Mouse (Mus musculus) right cerebral cortex, postnatal 4 days (tissue): Measurements from ENCODE around the gene Gm17654.
"Not testable (repeated sequence)": the region's sequence is repeated elsewhere in the genome, so short reads cannot be mapped to it uniquely, and the experiment has no call there.

ENCODE experiments used
- DNase-seq: peaks from one replicate; pipeline ENCODE4 v3.0.0-alpha.2; 2022

Gm17654 gene

DNA sequence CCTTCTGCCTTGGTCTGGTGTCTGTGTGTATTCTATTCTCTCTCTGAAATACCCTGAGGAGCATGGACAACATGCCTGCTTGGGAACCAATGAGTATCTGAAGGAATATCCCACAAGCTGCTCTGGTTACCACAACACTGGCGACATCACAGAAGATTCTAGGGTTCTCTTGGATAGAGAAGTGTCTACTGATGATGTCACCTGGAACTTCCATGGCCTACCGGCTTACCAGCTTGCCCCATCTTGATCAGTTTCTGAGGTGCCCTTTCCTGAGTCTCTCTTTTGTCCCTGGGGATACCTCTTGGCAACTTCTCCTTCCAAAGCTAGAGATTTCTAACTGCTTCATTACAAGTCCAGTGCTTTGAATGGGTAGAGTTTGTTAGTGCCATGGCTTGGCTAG, at the start of gene Gm17654:
Gm17654 (minus strand) TSS at position 101 of the 400 bp plus-strand sequence.
- not testable (repeated sequence) for DNase-seq

DNA sequence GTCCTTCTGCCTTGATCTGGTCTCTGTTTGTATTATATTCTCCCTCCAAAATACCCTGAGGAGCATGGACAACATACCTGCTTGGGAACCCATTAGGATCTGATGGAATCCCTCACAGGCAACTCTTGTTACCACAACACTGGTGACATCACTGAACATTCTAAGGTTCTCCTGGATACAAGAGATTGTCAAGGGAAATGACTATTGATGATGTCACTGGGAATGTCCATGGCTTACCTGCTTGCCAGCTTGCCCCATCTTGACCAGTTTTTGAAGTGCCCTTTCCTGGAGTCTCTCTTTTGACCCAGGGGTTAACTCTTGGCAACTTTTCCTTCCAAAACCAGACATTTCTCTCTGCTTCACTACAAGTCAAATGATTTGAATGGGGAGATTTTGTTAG, 29.0 kb upstream of the Gm17654 start, which contains the start of gene Gm10375:
Gm10375 (minus strand) TSS at position 101 of the 400 bp plus-strand sequence.
- DNase-seq: not testable (repeated sequence)

DNA sequence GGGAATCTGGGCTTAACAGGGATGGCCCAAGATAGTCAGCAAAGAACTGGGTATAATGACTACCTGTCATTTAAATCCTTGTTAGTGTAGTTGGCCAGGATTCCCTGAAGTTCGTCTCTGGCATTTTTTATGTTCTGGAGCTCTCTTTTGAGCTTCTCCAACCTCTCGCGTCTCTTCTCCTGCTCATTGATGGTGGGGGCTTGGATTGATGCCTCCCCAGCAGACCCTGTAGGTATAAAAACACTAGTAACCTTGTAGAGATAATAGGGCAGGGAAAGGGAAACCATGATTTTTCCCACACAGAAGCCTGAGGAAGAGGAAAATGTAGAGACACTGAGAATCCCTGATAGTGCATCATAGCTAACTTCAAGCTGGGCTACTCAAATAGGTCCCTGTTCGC, 977 bp downstream of the Gm17654 start:
- not testable (repeated sequence) for DNase-seq

DNA sequence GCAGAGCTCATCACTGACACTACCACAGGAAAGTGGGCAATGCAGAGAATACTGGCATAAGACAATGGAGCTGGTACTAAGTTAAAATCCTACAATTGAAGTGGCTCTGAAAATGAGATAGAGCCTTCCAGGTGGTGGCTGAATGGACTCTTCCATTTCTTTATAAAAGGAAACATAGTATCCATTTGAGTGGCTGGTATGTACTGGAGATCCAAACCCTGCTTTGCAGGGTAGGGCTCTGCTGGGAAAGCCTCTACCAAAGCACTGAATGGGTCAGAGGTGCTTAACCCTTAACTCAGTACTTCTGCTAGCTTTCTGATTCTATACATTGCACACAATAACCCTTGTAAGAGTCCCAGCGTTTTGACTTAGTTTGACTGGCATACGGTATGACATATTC, 26.7 kb downstream of the Gm17654 start:
- not testable (repeated sequence) for DNase-seq

- not testable (repeated sequence) for DNase-seq
Measured at GRCm38 (mm10) chr14:43546281-43546680, 32.7 kb downstream of the Gm17654 start.

GRCm38 (mm10) chr14:43543276-43543675, 35.7 kb downstream of the Gm17654 start, which contains the start of gene Gm5799:
TSS of gene Gm5799 (plus strand) at chr14:43543576.
- not testable (repeated sequence) for DNase-seq

GRCm38 (mm10) chr14:43538144-43538543, 40.8 kb downstream of the Gm17654 start:
- peak; percentile 6 for DNase-seq

DNA sequence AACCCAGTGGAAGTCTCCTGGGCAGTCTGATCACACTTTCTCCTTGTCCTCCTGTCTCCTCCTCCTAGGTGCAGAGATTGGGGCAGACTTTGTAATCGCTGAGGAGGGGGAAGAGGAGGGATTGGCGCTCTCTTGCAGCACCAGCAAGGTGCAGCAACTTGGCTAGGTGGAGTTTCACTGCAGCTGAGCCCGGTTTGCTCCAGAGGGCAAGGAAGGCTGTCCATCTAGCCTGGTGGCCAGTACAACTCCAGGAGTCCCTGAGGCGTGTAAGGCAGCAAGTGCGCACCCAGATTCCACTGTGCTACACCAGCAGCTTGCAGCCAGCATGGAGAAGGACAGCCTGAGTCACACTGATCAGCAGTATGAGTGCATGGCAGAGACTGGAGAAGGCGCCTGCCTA, 46.6 kb downstream of the Gm17654 start:
- peak; percentile 7 for DNase-seq

- DNase-seq: not testable (repeated sequence)
Measured at GRCm38 (mm10) chr14:43532011-43532383, 46.9 kb downstream of the Gm17654 start.

DNA sequence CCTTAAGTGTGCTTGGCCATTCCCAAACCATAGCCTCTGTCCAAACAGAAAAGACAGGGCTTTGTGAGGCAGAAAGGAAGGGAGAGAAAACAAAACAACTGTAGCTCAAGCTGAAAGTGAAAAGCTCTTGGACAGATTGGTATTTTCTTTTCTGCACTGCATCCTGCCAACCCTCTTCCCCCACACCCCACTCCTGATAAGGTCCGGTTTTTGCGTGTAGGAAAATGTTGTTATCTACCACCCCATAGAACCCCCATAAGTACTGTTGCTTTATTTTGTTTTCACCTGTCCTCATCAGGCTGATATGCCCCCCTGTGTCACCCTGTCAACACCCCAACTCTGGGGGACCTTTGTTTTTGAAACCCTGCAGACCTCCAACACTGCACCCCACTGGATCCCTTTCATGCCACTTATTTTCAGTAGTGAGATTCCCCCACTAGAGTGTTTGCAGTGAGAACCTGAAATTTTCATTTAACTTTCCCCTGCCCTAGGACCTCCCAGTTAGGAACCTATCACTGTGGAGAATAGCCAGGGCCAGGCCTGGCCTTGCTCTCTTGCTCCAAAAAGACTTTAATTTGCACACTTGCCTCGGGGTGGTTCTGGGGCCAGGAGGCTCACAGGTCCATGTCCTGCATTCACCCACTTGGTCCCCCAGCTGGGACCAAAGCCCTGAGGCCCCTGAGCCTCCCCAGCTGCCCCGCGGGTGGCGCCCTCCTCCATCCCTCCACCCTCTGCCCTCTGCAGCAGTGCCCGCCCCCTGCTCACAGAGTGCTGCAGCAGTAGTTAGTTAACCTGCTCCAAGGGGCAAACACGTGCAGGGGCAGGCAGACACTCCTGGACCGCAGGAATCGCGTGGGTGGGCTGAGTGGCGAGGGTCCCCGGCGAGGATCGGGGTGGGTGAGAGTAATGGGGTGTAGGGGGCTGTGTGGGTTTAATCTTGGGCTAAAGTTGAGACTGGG, 47.6 kb downstream of the Gm17654 start:
- DNase-seq: not testable (repeated sequence)
